Mouse (Mus musculus) liver, adult 2 months (tissue): ENCODE results near the gene Thoc2. TPM values are rescaled to one million over a fixed set of nuclear protein-coding genes. Genes with fewer than 3 reads are reported as not detected.

Experiments
- DNase-seq: peaks from one replicate; pipeline ENCODE4 v3.0.0-alpha.2; 2011; ENCODE audit warnings: low read depth, low spot score; ENCODE audit errors: extremely low read depth
- H3K27ac ChIP-seq: fragments of 200-500 bp; replicated peaks from 2 replicates; pipeline ENCODE4 v1.5.1; 2012; ENCODE audit warnings: low read depth, mild to moderate bottlenecking, control low read depth, inconsistent platforms, low read length; ENCODE audit not compliant: insufficient read depth
- H3K27me3 ChIP-seq: fragments of 200-500 bp; 2 replicates; pipeline ENCODE4 v1.6.1; 2012; ENCODE audit warnings: mild to moderate bottlenecking, moderate library complexity, low read length, inconsistent platforms; ENCODE audit not compliant: control insufficient read depth, insufficient read depth
- H3K36me3 ChIP-seq: fragments of 200-500 bp; 2 replicates; pipeline ENCODE4 v1.6.1; 2012; ENCODE audit warnings: low read length, inconsistent platforms; ENCODE audit not compliant: control insufficient read depth, insufficient read depth
- H3K4me1 ChIP-seq: fragments of 200-500 bp; 2 replicates; pipeline ENCODE4 v1.6.1; 2011; ENCODE audit warnings: low read length; ENCODE audit not compliant: control insufficient read depth, insufficient read depth
- H3K4me3 ChIP-seq: fragments of 200-500 bp; 2 replicates; pipeline ENCODE4 v1.5.1; 2011; ENCODE audit warnings: low read depth, mild to moderate bottlenecking, control low read depth, low read length, moderate library complexity; ENCODE audit not compliant: insufficient read depth
- H3K79me2 ChIP-seq: fragments of 200-500 bp; 2 replicates; pipeline ENCODE4 v1.6.1; 2012; ENCODE audit warnings: inconsistent platforms, mild to moderate bottlenecking, low read length, moderate library complexity; ENCODE audit not compliant: control insufficient read depth, insufficient read depth
- H3K9ac ChIP-seq: fragments of 200-500 bp; 2 replicates; pipeline ENCODE4 v1.6.1; 2012; ENCODE audit warnings: low read depth, mild to moderate bottlenecking, control low read depth, inconsistent platforms, low read length
- CTCF ChIP-seq: fragments of 200-500 bp; IDR thresholded peaks from 2 replicates; pipeline ENCODE4 v1.5.1; 2011; ENCODE audit warnings: low read depth, low read length, control low read depth
- POLR2A ChIP-seq: fragments of 200-500 bp; IDR thresholded peaks from 2 replicates; pipeline ENCODE4 v1.6.1; 2011; ENCODE audit warnings: low read length, control low read depth; ENCODE audit not compliant: insufficient read depth; ENCODE audit errors: extremely low read depth
- WGBS: fragments of 180-500 bp; shearing (Covaris S2); methylation state at CpG from one replicate; pipeline ENCODE4 v1.1.7; 2018; 5-methylcytosine and 5-hydroxymethylcytosine counted together
- polyA plus RNA-seq: library from polyadenylated mRNA; depleted of rRNA; stranded (reverse); fragments of >200 nt; gene quantifications from 2 replicates; pipeline ENCODE4 v1.2.3, GENCODE M21; 2012; rRNA removed
- total RNA-seq: library from RNA; depleted of rRNA; stranded (reverse); fragments of >200 nt; gene quantifications from 2 replicates; pipeline ENCODE4 v1.2.3, GENCODE M21; 2014; rRNA removed

Thoc2 gene
- total and polyA plus RNA-seq, 2 experiments, result 3.4 to 32.4 TPM

DNA sequence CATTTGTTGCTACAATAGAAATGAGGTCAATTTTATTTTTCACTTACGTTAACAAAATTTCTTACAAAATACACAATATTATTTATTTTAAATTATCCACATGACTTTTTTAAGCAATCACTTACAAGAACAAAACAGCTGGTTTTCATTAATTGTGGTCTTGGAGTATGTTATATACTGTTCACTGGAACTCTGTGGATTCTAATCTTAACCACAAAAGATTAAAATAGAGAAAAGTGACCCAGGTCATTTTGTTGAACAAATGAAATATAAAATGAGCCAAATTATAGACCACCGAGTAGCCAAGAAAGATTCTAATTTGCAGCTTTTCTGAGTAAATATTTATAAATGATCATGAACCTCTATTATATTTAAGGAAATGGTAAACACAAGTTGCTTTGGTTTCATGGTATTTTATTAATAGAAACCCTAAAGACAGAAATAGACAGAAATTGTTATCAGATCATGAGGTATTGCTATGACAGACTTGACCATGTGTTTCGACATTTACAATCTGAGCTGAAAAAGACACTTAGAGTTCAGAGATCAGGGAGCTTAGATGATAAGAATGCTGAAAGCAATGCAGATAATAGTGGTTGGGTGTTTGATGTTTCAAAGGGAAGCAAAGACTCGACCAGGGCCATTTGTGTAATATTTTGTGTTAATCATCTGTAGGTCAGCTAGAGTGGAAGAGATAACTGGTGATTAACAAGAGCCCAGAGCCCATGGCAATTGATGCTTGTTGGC, 35.5 kb downstream of the Thoc2 start:
- 40% methylated on average over 4 of the region's 4 CpGs for WGBS
- Histone ChIP-seq H3K36me3 (no peaks in the 10 kb centered on the region), H3K27me3 (no peaks in the 10 kb centered on the region), H3K4me3 (no peak overlapping the region), H3K4me1 (no peaks in the 10 kb centered on the region), H3K79me2 (no peaks in the 10 kb centered on the region), H3K27ac (no peak overlapping the region), H3K9ac (no peak overlapping the region)
- DNase-seq, result no peak
- TF ChIP-seq POLR2A (no peak), CTCF (no peak)

- 87% methylated on average over 2 of the region's 2 CpGs for WGBS
- no peaks in the 10 kb centered on the region for H3K4me1 ChIP-seq
- H3K4me3 ChIP-seq, result no peak overlapping the region
- H3K79me2 ChIP-seq, result no peaks in the 10 kb centered on the region
- H3K27me3 ChIP-seq, result no peaks in the 10 kb centered on the region
- H3K9ac ChIP-seq, result no peak overlapping the region
- no peaks in the 10 kb centered on the region; the same call in 1 of the 2 replicates for H3K36me3 ChIP-seq
- DNase-seq, result no peak
- H3K27ac ChIP-seq, result no peak overlapping the region
- TF ChIP-seq CTCF (no peak), POLR2A (no peak)
Measured at GRCm38 (mm10) chrX:41876581-41876980, 43.9 kb downstream of the Thoc2 start.

DNA sequence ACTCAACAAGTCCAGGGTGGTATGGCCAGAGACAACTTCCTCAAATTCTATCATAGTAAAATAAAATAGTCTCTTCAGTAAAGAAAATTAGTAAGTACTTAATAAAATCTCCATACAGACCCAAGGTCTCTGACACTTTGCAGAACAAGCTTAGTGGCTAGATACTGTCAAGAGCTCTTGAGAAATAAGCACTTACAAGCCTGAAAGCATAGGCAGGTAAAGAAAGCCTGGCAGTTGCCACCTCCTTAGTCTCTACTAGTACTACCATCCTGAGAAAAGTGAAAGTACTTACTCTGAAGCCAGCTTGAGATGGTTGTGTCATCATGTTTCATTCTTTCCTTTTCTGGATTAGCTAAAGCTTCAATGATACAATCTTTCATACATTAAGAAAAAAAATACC, 82.7 kb downstream of the Thoc2 start:
- Histone ChIP-seq H3K79me2 (no peaks in the 10 kb centered on the region), H3K27me3 (no peaks in the 10 kb centered on the region), H3K4me1 (no peaks in the 10 kb centered on the region), H3K27ac (no peak overlapping the region), H3K4me3 (no peak overlapping the region), H3K9ac (no peak overlapping the region), H3K36me3 (peaks cover 5% of the 10 kb centered on the region; the same call in 1 of the 2 replicates)
- DNase-seq, result no peak
- no peak for TF ChIP-seq CTCF
- TF ChIP-seq POLR2A, result no peak

GRCm38 (mm10) chrX:41805592-41805991, 114.9 kb downstream of the Thoc2 start:
- Histone ChIP-seq H3K4me3 (no peak overlapping the region), H3K36me3 (peaks cover 3% of the 10 kb centered on the region), H3K27ac (no peak overlapping the region), H3K79me2 (no peaks in the 10 kb centered on the region), H3K27me3 (no peaks in the 10 kb centered on the region), H3K4me1 (no peaks in the 10 kb centered on the region), H3K9ac (no peak overlapping the region)
- DNase-seq, result no peak
- TF ChIP-seq CTCF (no peak), POLR2A (no peak)

DNA sequence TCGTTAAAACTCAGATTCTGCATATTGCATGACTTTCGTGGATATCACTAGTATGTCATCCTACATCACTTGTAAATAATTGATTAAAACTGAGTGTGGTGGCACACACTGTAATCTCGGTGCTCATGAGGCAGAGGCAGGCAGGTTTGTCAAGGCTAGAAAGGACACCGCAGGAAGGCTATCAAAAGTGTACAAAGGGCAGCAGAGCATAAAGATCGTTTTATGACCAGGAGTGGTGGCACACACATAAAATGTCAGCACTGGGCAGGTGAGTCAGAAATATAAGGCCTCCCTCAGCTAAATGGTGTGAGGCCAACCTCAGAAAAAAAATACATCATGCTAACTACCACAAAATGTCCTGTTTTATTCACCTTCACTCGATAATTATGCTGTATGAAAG, 127.2 kb downstream of the Thoc2 start:
- TF ChIP-seq CTCF, result no peak
- TF ChIP-seq POLR2A, result no peak
- no peak overlapping the region for H3K4me3 ChIP-seq
- WGBS, result 91% methylated on average over 6 of the region's 6 CpGs

More for the DNA sequence above, 127.2 kb downstream of the Thoc2 start:
- no peak overlapping the region for H3K27ac ChIP-seq
- no peaks in the 10 kb centered on the region for H3K4me1 ChIP-seq
- no peaks in the 10 kb centered on the region for H3K79me2 ChIP-seq
- peaks cover 2% of the 10 kb centered on the region; the same call in 1 of the 2 replicates for H3K36me3 ChIP-seq
- DNase-seq, result no peak
- H3K27me3 ChIP-seq, result no peaks in the 10 kb centered on the region
- H3K9ac ChIP-seq, result no peak overlapping the region

Other genes starting within 250 kb of the Thoc2 start
- 66.8 and 86.8 TPM in 2 replicates for gene Xiap, start 139.0 kb upstream of the Thoc2 start, total RNA-seq
- gene Xiap, start 139.0 kb upstream of the Thoc2 start, polyA plus RNA-seq, result 7.6 and 9.5 TPM in 2 replicates
- 62.2 and 66.2 TPM in 2 replicates for gene Stag2, start 228.6 kb upstream of the Thoc2 start, total RNA-seq
- 3.7 and 4.2 TPM in 2 replicates for gene Stag2, start 228.6 kb upstream of the Thoc2 start, polyA plus RNA-seq